Mouse (Mus musculus) forelimb bud, embryonic 11.5 days (tissue): ENCODE results near the gene Iqce.

Experiments used
- DNase-seq: peaks from one replicate; pipeline ENCODE4 v3.0.0-alpha.2; 2012; ENCODE audit warnings: low read depth, low spot score

The Iqce gene

DNA sequence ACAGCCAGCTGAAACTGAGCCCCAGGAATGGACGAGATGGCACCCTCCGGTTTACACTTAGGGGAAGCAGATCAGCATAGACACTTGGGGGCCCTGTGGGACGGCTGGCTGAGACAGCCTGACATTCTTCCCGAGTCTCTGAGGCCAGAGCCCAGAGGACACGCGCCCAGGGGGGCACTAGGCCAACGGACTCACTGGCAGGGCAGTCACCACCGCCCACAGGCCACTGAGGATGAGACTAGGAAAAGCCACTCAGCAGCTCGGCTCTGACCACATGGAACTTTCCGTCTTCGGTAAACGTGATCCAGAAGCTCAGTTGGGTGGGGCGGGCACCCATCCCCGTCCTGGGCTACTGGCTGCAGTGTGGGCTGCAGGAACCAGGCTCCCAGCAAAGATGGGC lies 62.3 kb downstream of the Iqce start:
- DNase-seq: no peak

DNA sequence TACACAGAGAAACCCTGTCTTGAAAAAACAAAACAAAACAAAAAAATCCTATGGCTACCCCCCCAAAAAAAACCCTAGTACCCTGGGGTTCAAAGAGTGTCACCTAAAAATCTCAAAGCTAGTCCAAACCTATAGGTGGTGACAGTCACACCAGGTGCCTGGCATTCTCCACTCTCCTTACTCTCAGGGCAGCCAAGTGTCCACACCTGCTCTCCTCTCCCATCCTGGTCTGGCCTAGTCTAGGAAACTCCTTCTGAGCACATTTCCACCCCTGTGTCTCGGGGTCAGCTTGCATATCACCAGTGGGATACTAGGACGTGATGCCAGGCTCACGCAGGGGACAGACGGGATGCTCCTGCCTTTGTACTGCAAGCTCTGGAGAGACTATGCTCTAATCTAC lies 62.9 kb downstream of the Iqce start:
- DNase-seq: no peak

GRCm38 (mm10) chr5:140638484-140638883 lies 63.7 kb downstream of the Iqce start:
- DNase-seq: no peak

DNA sequence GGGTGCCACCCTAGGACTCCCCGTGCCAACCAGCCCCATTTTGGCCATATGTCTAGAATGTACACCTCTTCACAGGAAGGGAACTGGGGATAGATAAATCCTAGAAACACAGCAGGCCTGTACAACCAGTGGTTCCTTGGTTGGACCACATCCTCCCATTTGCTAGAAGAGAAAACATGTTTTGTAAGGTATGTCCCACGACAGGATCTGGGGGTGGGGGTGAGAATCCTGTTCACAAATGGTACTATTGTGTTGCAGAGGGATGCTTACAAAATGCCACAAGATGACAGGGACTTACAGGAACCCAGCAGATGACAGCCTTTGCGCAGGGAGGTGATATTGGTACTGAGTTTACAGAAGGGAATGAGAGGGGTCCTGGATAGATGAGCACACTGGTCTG lies 64.2 kb downstream of the Iqce start:
- DNase-seq: no peak

- no peak for DNase-seq
These were observed 65.1 kb downstream of the Iqce start for GRCm38 (mm10) chr5:140637058-140637410.

GRCm38 (mm10) chr5:140636316-140637057 lies 65.7 kb downstream of the Iqce start:
- no peak for DNase-seq

DNA sequence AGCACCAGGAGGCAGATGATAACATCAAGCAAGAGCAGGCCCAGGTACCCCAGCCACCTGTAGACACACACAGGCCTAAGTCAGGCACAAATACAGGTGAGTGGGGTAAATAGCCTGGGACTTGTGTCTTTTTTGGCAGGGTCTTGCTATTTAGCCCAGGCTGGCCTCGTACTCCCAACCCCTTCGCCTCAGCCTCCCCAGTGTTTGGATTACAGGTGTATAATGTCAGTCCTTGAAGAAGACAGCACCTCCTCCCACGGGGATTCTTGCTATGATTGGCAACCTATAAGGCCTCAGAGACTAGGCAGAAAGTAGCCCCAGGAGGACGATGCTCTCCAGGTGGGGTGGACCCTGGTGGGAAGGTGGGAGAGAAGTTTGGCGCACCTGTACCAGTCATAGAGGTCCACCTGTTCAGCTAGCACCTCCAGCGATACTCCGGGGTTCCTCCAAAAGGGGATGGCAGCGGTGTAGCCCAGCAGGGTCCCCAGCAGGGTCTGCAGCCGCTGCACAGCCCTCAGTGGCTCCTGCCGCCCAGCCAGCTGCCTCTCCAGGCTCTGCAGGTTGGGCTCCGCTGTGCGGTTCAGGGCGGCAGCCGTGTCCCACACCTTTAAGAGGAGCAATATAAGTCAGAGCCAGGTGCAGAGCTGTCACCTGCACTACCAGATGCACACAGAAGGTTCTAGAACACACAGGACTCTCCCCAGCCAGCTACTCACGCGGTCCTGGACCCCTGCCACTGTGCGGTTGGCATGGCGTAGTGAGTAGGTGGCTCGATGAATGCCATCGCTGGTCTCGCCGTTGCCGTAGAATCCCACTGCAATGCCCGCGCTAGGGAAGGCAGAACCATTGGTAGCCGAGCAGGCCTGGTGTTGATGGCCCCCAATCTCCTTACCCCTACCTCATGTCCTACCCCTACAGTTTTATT lies 67.1 kb downstream of the Iqce start:
- no peak for DNase-seq

GRCm38 (mm10) chr5:140633432-140633831 lies 68.7 kb downstream of the Iqce start:
- DNase-seq: no peak

GRCm38 (mm10) chr5:140628995-140629394 lies 73.2 kb downstream of the Iqce start:
- no peak for DNase-seq

- DNase-seq: no peak
These were observed 74.6 kb downstream of the Iqce start for GRCm38 (mm10) chr5:140627580-140627979.

DNA sequence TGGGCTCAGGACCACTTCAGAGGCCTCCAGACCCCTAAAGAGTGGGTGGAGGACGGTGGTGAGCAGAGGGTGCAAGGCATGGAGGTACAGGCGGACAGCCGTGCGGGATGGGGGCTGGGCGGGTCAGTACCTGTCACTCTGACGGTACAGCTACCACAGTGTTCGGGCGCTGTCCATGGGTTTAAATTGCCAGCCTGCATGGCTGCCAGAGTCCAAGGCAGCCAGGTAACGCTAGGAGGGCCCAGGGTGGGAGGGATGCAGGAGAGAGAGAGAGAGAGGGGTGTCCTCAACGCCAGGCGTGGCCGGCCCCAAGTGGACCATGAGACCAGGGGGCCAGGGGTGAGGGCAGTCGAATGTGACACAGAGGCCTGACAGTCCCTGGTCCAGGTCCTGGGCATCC lies 77.2 kb downstream of the Iqce start:
- no peak for DNase-seq

- DNase-seq: no peak
These were observed 77.9 kb downstream of the Iqce start for GRCm38 (mm10) chr5:140624238-140624637.

- no peak for DNase-seq
These were observed 78.4 kb downstream of the Iqce start for GRCm38 (mm10) chr5:140623791-140624190.

DNA sequence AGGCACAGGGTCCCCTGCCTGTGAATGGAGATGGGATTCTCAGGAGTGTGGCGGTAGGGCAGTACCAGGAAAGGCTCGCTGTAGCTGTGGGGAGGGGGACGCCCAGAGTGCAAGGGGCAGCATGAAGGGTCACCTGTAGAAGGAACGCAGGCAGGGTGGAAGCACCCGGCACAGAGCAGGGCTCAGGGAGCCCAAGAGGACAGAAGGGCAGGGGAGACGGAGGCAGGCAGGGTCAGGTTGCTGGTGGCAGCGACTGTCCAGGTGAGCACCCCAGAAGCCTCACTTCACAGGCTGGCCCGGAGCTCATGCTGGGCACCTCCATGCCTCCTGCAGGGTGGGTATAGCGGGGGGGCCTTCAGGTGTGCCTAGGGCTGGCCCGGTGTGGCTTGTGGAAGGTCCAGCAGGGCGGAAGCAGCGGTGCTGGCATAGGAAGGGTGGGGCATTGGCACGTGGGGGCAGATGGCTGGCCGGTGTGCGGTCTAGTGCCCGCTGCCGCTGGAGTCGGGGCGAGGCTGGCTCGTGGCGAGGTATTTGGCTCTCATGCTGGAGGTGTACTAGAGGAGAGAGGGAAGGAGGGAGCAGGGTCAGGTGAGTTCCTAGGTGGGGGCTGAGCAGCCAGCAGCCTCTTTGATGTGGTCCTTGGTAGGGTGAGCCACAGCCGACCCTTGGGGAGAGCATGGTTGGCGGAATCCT lies 79.1 kb downstream of the Iqce start:
- DNase-seq: no peak

DNA sequence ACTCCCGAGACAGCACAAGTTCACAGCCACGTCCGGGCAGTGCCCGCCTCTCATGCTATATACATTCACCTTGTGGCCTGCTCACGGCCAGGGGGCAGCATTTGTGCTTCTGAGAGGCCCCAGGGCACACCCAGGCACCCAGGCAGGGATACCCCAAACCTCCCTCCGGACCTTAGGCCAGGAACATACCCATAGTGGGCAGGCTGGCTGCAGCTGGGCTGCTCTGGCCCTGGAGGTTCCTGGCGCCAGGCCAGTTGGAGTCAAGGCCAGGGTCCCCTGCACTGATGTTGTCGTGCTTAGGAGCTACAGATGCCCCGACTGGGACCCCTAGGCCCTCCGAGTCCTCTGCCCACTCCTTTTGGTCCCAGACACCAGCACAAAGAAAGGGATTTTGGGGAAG lies 80.7 kb downstream of the Iqce start:
- DNase-seq: no peak

GRCm38 (mm10) chr5:140621092-140621491 lies 81.1 kb downstream of the Iqce start:
- no peak for DNase-seq

DNA sequence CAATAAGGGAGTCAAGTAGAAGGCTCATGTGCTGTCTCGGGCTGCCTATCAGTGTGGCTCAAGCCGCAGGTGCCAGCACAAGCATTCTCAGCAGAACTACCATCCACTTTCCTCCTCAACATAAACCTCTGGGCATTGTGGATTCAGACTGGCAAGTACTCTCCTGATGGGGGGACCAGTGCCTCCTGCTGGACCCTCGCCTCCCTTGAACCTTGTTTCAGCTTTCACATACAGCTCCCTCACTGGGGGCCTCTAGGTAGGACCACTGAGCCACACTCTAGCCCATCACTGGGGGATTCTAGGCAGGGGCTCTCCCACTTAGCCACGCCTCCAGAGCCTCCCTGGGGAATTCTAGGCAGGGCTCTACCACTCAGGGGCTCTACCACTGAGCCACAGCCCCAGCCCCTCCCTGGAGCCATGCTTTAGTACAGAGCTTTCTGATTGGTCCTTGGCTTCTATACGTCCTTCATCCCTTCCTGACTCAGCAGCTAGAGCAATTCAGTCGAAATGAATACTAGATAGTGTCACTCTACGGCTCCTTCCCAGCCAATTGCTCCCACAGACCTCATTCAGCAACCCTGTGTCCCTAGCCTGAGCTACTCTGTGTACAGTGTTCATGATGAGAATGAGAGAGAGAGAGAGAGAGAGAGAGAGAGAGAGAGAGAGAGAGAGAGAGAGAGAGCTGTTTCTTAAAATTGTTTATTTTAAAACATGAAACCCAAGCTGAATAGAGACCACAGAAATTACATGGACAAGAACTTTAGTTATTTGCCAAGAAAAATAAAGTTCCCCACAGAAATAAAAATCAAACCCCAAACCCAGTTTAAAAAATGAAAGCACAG lies 82.1 kb downstream of the Iqce start:
- DNase-seq: no peak

DNA sequence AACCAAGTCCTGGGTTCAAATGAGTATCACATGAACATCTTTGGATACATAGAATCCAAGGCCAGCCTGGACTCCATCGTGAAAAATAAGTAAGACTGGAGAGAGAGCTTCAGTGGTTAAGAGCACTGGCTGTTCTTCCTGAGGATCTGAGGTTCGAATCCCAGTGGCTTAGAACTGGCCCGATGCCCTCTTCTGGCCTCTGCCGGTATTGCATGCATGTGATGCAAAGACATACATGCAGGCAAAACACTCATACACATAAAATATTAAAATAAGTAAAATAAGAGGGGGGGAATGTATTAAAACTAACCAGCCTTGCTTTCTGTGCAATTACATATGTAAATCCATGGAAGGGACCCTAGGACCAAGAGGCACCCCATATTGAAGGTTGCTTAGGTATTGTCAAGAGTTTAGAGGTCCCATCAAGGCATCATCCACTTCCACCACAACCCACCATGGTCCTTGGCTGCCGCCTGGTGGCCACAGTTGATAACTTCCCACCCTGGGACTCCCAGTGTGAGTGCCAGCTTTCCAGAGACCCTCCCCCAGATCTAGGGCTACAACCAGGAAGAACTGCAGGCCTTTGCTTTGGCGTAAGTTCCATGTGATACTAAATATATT lies 82.9 kb downstream of the Iqce start:
- peak; percentile 85 for DNase-seq

- DNase-seq: no peak
These were observed 84.5 kb downstream of the Iqce start for GRCm38 (mm10) chr5:140617714-140618113.

DNA sequence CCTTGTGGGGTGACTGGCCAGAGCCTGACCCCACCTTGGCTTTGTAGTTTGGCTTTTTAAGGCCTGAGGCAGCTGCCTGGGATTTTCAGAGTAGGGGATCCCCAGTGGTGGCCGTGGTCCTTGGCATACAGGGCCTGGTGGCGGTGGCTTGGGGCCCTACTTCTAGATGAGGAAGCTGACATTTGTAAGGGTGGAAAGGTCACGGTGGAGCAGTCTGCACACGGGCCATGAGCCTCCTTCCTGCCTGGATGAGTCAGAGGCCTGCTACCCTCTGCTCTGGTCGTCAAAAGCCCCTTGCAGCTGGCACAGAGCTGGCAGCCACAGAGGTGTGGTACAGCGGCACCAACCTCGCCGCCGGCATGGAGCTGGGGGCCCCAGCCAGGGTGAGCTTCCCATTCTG lies 85.5 kb downstream of the Iqce start:
- DNase-seq: no peak

DNA sequence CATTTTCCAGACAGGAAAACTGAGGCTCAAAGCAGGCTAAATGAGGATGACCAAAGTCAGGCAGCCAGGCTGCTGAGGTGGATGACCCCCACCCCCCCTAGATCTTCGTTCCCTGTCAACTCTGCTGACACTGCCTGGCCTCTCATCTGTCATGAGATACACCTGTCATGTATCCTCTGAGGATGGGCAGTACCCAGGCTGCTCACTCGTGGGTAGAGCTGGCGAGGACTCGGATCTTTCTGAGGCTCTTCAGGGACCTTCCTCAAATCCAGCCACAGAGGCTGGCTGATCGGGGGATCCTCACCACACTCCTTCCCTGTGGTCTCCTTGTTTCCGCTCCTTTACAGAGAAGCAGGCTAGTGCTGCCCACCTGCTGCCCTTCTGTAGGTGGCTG lies 86.1 kb downstream of the Iqce start:
- no peak for DNase-seq
